Mouse (Mus musculus): Measurements from ENCODE around the gene Edem3.
"Not testable (repeated sequence)": the region's sequence is repeated elsewhere in the genome, so short reads cannot be mapped to it uniquely, and the experiment has no call there.

Gene Edem3

DNA sequence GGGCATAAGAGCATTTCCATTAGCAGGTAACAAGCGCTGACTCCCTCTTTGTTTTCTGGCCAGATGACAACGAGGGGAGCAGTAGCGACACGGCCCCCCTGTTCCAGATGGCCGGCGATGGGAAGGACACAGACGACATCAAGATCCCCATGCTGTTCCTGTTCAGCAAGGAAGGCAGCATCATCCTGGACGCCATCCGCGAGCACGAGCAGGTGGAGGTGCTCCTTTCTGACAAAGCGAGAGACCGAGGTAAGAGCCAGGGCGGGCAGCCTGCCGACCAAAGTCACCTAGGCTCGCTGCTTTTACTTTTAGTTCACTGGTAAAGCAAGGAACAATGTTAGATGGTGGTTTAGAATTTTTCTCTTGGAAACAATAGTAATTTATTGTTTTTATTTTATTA lies 56.3 kb downstream of the Edem3 start:
- no peak for DNase-seq (ENCODE audit: low read depth)

DNA sequence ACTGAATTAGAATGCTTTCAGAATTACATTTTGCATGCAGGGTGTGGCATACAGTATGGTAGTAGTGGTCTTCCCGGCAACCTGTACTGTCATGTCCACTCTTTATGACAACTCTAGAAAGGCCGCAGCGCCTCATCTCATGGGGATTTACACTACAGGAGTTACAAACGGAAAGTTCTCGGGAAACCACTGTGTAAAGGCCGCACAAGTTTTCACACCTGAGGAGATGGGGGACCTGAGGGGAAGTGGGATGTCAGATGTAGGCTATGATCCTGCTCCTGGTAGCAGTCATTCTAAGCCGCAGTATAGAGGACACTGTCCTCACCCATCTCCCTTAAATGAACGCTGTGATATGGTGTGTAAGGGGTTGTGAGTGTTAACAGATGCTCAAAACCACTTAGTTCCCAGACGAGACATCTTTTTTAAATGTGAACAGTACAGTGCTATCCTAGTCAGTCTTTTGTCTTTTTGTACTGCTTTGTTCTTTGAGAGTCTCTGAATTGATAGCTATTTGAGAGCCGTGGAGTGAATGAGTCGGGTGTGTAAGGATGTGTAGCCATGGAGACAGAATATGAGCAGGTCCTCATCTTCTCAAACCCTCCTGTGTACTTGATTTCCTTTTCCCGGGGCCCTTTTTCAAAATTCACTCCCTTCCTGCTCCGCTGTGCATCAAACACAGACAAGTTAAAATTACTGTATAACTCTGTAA lies 57.0 kb downstream of the Edem3 start:
- DNase-seq (ENCODE audit: low read depth), result no peak

DNA sequence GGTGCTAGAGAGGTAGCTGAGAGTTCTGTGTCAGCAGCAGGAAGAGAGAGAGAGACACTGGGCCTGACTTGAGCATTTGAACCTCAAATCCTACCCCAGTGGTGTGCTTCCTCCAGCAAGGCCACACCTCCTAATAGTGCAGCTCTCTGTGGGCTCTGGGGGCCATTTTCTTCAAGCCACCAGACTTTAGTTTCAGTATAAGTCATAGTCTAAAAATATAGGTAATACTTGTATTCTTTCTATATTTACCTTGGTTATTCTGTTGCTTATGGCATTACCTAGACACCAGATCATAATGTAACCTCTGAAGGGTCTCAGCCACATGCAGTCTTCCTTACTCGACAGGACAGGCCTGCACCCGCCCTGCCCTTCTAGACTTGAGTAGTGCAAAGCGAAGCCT lies 60.9 kb downstream of the Edem3 start:
- no peak for DNase-seq (ENCODE audit: low read depth)

DNA sequence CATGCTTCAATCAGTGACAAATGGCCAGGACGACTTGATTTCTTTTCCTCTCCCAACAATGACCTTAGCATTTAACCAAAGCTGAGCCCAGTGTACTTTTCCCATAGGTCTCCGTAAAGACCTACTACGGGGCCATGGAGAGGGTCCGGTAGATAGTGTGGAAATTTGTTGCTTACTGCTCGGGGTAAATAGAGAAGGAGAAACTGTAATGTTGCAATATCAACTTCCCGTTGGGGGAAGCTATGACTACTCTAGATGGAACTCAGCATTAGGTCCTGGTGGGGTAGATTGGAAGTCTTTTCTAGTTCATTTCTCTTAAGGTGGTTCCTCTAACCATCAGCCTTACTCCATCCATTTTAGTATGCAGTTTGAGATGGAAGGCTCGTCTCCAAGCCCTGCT lies 64.0 kb downstream of the Edem3 start:
- DNase-seq (ENCODE audit: low read depth), result no peak

DNA sequence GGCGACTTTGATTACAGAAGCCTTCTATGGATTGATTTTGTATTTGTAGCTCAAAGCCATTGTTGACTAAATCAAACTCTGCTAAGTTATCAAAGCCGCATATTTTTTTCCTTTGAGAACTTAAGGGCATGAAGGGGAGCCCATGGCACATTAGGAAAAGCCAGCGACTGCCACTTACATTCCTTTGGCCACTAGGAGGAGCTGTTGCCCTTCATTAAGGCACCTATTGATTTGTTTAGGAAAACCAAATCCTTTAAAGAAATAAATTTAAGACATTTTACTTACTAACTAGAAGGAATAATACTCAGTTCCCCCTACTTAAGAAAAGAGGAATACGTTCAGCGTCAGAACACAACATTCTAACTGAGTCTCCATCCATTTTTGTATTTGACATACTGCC lies 65.3 kb downstream of the Edem3 start:
- peak; percentile 64 for DNase-seq (ENCODE audit: low read depth)

DNA sequence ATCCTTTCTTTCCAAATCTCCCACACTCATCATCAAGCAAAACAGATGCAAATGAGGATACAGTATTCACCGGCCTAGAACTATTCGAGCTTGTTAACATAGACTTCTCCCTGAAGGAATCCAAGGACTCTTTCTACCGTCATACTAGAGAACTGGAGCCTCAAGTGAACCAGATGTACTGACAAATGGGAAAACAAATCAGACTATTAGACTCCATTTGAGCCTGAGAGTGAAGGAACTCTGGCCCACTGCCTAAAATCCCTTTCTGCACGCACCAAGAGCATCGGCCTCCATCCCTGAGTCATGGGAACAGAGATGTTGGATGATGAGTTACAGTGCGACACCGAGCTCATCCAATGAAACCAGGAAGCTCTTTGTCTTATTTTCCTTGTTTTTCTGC lies 69.9 kb downstream of the Edem3 start:
- DNase-seq (ENCODE audit: low read depth), result no peak

DNA sequence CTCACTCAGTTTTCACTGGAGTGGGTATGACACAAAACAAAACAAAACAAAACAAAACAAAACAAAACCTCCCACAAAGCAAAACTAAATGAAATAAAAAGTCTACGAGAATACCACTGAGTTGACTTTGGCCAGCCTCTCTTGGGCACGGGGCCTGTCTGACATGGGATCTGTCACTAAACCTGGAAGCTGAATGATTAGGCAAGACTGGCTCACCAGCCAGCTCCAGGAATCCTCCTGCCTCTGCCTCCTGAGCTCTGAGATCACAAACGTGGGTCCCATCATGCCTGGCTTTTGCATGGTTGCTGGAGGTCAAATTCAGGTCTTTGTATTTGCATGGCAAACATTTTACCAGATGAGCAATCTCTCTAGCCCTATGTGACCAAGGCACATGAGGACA lies 76.6 kb downstream of the Edem3 start:
- no peak for DNase-seq (ENCODE audit: low read depth)

DNA sequence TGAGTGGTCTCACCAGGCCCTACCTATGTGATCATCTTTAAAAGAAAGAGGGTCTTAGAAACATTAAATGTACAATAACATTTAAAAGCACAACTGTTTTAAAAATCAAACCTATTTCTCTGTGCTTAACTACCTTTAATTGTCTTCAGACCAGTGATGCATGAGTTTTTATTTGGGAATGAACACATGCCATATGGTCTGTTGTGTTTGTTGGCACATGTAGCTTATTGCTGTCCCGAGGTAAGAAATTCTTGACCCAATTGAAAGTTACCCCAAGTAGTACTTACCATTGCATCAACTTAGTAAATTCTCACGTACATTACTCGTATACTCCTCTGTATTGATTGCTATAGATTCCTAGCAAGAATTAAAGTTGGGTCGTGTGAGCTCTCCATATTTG lies 80.1 kb downstream of the Edem3 start:
- DNase-seq (ENCODE audit: low read depth), result no peak

DNA sequence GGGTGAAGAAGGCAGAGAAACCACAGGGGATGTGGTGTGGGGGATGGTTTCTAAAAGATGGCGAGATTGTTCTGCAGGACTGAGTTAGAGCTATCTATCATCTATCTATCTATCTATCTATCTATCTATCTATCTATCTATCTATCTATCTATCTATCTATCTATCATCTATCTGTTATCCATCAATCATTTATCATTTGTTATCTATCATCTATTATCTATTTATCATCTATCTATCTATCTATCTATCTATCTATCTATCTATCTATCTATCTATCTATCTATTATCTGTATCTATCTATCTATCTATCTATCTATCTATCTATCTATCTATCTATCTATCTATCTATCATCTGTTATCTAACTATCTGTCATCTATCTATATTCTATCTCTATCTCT lies 85.2 kb downstream of the Edem3 start:
- not testable (repeated sequence) for DNase-seq (ENCODE audit: low read depth)

DNA sequence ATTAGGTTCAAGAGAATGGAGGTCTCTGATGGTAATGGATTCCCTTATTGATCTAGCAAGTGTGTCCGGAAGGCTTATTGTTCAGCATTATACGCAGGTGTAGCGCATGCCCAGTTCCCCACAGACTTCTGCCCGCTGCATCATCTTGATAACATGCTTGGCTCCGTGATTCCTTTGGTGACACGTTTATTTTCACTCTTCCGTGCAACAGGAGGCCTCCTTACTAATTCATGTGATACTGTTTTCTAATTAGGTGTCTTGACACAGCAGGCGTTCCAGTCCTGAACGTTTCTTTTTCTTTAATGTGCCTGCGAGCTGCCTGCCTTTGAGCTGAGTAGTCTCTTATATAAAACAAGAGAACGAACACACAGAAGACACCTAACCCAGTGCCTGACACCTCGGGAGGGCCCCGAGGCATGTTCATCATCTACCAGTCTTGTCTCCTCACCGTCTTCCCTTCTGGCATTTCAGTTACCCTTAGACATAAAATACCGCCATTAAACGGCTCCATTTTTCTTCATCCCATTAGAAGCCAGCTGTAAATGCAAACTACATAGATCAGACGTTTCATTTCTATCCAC lies 90.2 kb downstream of the Edem3 start:
- no peak for DNase-seq (ENCODE audit: low read depth)

DNA sequence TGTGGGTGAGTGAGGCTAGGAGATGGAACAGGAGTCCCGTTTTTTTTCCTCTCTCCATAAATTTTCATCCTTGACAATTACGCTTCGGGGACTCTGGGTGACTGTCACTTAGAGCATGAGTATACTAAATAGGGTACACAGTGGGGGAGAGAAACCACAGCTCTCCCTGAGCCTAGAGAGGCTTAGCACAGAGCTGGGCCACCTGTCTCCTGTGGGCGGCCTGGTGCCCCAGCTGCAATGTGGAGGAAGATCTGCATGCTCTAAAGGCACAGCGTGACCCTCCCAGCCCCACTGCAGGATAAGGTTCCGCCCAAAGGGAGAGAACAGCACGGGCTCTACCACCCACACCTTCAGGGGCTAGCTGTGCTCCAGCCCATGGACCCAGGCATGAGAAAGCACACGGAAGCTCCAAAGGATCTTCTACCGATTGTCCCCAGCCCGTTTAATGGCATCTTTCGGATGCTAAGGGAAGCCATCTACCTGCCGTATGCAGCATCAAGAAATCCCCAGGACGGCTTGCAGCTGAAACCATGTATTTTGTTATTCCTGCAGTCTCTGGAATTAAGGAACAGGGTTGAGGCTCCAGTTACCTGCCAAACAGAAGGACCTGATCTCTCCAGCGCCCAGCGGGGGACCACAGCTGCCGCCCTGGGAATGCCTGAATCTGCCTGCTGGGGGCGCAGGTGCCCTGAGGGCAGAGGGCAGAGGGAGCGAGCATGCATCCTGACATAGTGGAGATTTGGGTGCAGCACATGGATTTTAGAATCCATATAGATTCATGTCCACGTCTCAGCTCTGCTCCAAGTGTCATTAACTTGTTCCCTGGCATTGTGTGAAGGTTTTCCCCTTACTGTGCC lies 91.0 kb downstream of the Edem3 start:
- DNase-seq (ENCODE audit: low read depth), result no peak

DNA sequence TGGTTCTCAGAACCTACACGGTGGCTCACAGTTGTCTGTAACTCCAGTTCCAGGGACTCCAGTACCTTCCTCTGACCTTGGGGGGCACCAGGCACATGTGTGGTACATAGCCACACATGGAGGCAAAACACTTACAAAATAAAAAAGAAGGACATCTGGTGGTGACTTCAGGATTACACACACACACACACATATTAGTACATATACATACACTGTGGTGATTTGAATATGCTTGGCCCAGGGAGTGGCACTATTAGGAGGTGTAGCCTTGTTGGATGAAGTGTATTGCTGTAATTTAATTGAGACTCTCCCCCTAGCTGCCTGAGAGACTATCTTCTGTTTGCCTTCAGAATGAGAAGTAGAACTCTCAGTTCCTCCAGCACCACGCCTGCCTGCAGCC lies 93.1 kb downstream of the Edem3 start:
- no peak for DNase-seq (ENCODE audit: low read depth)

DNA sequence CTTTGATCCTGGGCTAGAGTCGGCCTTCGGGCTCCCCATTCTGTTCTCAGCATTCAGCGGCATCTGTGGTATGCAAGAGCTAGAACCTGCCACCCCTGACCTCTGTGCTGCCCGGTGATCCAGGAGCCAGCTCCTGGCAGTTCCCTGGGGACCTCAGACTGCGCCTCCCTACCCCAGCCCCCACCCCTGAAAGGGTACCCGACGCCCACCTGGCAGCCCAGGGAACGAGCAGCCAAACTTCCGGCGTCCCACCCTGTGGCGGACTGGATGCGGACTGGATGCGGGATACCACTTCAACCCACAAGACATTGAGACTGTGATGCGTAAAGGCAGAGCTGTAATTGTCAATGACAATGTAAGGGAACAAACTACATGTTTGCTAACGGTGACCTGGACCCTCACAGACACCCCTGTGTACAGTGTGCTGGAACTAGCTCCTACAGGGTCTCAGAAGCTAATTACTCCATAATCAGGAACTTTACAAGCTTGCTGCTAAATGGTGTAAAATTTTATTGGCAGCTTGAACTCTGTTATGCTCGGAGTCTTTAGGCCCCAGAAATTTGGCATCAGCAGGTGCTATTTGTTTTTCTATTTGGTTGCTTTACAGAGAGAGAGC lies 94.9 kb downstream of the Edem3 start:
- no peak for DNase-seq (ENCODE audit: low read depth)

DNA sequence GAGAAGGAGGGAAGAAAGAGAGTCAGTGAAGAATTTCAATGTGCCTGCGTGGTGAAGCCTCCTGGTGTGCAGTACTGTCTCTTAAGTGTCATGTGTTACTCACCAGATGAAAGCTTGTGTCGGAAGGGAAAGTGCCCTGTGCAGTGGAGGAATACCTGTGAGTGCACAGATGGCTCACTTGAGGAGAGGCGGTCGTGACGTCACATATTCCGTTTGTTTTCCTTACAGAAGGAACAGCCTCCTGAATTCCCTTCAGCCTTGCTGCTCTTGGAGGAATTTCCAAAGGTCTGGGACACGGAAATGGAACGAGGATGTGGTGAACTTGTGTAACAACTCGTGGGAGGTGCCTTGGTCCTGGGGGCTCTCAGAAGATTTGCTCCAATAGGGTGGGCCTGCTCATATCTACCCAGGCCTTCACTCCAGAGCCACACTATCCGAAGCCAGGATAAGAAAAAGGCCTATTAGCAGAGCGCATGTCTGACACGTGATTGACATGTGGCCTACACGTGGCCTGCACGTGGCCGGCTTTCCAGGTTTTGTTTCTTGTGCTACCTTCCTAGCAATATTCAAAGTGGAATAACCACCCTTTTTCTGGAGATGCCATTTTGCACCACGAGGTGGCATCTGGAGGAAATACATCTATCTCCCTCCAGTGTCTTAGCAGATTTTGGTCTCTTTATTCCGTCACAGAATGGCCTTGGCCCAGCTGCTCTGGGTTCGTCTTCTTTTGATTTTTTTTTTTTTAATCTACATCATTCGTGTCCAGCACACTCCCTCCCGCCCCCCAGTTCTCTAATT lies 96.1 kb downstream of the Edem3 start:
- DNase-seq (ENCODE audit: low read depth), result no peak

DNA sequence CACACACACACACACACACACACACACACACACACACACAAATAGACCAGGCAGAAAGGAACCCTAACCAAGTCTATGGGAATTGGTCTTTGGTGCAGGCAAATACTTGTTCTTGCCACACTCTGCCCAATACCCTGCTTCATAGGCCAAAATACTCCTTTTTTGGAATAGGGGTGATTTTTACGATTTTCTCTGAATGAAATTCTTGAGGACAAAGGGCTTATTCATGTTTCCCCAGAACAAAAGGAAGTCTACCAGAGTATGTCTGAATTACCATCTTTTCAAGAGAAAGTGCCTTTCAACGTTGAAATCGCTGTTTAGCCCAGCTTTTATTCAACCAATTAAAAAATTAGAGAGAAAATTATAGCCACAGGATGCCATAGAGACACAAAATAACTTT lies 96.8 kb downstream of the Edem3 start:
- no peak for DNase-seq (ENCODE audit: low read depth)

DNA sequence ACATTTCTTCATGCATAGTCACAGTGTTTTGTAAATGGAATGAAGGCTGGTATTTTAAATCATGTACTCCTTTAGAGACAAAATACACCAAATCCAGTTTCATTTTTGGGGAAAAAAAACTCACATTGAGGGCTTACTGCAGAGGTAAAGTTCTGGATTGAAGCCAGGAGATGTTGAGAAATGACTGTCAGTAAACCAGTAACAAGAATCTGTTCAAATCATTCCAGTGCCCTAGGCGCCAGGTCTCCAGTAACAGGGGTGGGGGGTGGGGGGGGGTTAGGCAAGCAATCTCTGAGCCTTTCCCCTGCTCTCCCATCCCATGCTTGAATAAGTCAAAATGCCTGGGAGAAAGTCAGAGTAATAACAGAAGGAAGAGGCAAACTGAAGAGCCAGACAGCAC lies 100.4 kb downstream of the Edem3 start:
- no peak for DNase-seq (ENCODE audit: low read depth)

DNA sequence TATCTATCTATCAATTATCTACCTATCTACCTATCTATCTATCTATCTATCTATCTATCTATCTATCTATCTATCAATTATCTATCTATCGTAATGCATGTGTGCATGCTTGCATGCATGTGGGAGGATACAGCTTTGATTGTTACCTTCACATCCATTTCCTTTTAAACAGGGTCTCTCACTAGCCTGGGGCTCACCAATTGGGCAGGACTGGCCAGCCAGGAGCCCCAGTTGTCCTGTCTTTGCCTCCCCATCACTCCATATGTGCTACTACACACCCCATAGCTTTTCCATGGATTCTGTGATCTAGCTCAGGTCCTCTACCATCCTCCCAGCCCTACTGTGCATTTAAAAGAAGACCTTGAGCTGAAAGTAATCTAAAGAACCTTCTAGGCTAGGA lies 103.3 kb downstream of the Edem3 start:
- no peak for DNase-seq (ENCODE audit: low read depth)

DNA sequence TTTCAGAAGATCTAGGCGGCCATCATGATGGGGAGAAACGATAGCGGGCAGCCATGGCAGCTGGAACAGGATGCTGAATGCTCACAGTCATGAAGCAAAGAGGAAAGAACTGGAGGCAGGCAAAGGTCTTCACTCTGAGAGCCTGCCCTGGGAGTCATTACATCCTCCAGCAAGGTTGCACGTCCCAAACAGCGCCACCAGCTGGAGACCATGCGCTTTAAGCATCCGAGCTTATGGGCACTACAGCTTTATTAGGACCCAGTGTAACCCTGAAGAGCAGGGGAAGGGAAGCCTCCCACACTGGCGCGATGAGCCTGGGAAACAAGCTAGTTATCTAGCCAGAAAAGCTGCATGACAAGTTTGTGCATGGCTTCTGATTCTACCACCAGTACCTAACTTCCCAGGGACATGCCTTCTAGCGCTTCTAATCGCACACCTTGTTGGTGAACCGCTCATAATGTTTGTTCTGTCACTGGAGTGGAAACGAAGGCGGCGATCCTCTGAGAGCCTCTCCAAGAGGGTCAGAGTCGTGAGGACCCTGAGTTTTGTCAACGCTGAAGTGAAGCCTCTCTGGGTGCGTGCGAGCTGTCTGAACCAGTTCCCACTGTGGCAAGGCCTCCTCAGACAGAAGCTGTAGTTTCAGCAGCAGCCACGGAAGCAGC lies 106.3 kb downstream of the Edem3 start:
- no peak for DNase-seq (ENCODE audit: low read depth)

DNA sequence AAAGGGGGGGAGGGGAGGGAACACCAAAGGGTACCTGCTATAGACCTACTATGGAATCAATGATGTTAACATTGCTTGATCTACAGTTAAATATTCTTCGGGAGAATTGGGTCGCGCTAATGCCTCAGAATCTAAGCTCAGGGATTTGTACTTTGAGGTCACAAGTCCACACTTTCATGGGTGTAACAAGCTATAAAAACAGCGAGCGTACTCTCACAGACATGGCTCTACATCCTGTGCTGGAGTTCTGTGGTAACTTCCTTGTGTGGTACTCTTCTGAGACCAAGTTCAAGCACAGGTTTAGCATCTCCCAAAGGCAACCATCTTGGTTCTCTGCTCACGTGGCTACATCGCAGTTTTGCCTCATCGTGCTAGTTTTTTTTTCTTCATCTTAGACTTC lies 106.9 kb downstream of the Edem3 start:
- no peak for DNase-seq (ENCODE audit: low read depth)

DNA sequence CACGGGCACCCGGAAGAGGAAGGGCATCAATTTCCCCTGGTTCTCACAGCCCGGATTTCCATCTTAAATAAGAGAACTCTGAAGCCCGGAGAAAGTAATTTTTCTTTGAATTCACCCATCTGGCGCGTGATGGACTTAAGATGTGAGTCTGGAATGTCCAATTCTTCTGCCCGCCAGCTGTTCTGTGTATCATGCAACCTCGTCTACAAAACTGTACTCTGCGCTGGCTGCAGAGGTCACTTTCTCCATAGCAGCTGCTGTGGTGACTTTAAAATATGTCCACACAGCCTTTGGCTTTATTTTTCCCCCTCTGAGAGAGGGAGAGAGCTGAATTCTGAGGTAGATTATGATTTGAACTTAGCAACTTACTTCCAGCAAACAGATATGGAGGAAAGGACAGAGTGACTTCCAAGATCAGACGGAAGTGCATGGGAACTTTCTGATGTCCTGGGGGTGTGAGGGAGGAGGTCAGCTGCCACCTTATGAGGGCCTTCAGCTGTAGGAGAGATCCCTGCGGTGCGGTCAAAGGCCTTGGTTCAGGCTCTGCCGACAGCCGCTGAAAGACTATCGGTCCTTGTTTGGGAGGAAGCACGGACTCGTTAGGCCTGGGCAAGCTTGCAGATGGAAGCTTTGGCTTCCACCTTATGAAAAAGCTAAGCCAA lies 108.1 kb downstream of the Edem3 start:
- DNase-seq (ENCODE audit: low read depth), result no peak

DNA sequence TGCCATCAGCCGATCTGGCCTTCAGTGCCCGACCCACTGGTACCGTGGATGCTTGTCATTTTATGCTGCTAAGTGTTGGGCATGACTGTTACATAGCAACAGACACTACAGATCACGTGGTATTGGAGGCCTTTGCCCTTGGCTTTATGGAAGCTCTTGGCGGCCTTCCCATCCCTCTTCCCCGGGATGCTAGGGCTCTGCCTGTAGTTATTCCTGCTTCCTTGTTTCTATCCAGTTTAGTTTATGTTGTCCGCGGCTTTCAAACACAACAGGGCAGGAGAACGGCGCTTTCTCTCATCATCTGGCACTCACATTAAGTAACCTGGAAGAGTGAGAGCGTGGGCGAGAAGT lies 108.6 kb downstream of the Edem3 start:
- DNase-seq (ENCODE audit: low read depth), result no peak
